Mouse (Mus musculus): ENCODE data around the gene Crip3.

- TF ChIP-seq KAT2A (conservative IDR thresholded peaks at IDR 0.05; ENCODE audit: low read depth, low read length) (no peak), SMC3 (IDR thresholded peaks at IDR 0.05; ENCODE audit: low read depth, low read length) (no peak), MEF2A (IDR thresholded peaks at IDR 0.05; ENCODE audit: extremely low read depth, insufficient replicate concordance, low read depth, low read length, poor library complexity, severe bottlenecking) (no peak), CTCF (IDR thresholded peaks at IDR 0.05 in 2 of 3, conservative IDR thresholded peaks at IDR 0.05 in 1 of 3; ENCODE audit: control insufficient read depth in 1 of 3, insufficient read depth in 1 of 3, low read depth in 2 of 3, low read length in 3 of 3, poor library complexity in 1 of 3, severe bottlenecking in 1 of 3) (no peak), CHD2 (IDR thresholded peaks at IDR 0.05; ENCODE audit: low read length) (no peak), GABPA (IDR thresholded peaks at IDR 0.05; ENCODE audit: low read depth, low read length) (no peak), POLR2A (IDR thresholded peaks at IDR 0.05; ENCODE audit: control insufficient read depth in 1 of 2, insufficient read depth in 1 of 2, low read depth in 1 of 2, low read length in 2 of 2, poor library complexity in 1 of 2) (no peak), ZC3H11A (IDR thresholded peaks at IDR 0.05; ENCODE audit: low read depth, low read length) (no peak), GATA1 (IDR thresholded peaks at IDR 0.05; ENCODE audit: low read depth, low read length) (no peak), MXI1 (IDR thresholded peaks at IDR 0.05; ENCODE audit: low read depth, low read length) (no peak), MYC (IDR thresholded peaks at IDR 0.05; ENCODE audit: low read depth, low read length) (no peak)
Measured at GRCm38 (mm10) chr17:46455110-46455691, 26.5 kb downstream of the Crip3 start.
